Mouse (Mus musculus): ENCODE measurements around the gene Syt1.

DNA sequence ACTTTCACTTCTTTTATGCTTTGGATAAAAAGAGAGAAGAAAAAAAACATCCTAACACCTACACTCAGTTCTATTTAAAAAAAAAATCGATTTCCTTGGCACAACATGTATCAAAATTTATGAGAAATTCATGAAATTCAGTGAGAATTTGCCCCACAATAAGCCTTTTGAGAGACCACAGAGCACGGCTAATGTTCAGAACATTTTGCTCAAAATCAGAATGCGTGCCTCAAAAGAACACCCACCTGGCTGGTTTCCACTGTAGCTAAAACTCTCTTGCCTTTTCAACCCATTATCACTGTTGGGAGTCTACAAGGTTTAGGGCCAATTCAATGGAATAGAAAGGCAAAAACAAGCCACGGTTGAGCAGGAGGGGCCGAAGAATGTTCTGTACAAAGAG lies 390.9 kb downstream of the Syt1 start:
- TF ChIP-seq CTCF (IDR thresholded peaks at IDR 0.05): no peak
- TF ChIP-seq EP300 (IDR thresholded peaks at IDR 0.05; ENCODE audit: insufficient read depth, low read depth, low read length): no peak
